Mouse (Mus musculus): Measurements from ENCODE around the gene Prss56.
A peak's percentile ranks its signal among the peaks of the same experiment; 100 is the strongest.

The Prss56 gene

DNA sequence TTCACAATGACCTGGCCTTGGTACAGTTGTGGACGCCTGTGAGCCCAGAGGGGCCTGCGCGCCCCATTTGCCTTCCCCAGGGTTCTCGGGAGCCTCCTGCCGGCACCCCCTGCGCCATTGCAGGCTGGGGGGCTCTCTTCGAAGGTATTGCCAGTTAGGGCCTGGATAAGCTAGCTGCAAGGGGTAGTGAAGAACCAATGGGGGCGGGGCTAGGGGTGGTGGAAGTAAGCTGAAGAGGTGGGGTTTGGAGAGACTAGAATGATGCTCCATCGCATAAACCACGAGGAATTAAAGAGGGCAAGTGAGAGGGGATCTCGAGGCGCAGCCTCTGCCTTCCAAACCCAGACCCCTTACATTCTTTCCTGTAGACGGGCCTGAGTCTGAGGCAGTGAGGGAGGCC, 2.4 kb downstream of the Prss56 start:
- no peak for DNase-seq

DNA sequence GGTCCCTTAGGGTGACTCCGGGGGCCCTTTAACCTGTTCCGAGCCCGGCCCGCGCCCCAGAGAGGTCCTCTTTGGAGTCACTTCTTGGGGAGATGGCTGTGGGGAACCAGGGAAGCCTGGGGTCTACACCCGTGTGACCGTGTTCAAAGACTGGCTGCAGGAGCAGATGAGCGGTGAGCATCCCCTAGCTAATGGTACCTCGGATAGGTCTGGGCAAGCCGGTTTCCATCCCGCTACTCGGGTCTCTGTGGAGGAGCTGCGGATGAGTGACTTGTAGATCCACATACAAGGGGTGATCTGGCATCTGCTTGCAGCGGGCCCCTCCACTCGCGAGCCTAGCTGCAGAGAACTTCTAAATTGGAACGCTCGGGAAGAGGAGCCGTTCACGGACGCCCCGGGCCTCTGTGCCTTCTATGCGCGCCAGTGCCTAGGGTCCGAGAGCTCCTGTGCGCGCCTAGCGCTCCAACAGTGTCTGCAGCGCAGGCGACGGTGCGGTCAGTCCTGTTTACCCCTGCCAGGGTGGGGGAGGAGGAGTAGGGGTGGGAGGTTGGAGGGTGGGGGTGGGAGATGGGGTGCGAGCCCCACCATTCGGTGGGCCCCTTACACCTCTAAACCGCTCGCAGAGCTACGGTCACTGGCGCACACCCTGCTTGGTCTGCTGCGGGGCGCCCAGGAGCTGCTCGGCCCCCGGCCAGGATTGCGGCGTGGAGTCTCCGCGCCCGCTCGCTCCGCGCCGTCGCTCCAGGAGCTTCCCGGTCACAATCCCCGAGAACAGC, 3.3 kb downstream of the Prss56 start:
- DNase-seq: no peak

DNA sequence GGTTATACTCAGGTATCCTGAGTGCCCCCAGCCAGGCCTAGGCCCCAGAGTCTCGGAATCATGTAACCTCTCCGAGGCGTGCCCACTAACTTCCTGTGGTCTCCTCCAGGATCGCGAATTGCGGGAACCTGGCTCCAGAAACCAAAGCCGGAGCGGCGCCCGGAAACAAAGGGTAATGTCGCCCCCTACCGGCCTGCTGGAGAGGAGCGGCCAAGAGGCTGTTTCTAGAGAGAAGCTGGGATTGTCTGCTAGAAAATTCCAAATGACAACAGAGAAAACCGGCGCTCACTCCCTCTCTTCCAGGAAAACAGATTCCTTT, 3.9 kb downstream of the Prss56 start:
- DNase-seq: peak; percentile 34

DNA sequence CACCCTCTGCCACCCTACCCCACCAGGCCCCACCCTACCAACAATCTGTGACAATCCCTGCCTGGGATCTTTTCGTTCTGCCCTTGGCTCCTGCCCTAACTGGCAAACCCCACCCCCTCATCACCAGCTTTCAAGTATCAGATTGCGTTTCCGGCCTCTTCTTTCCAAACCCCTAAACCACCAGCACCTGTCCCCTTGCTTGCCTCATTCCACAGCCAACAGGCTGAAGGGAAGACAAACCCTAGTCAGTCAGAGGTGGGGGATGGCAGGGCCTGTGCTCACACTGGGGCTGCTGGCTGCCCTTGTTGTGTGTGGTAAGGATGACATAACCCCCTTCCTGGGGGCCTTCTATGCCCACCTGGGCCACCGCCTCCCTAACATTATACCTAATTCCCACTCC, 7.3 kb downstream of the Prss56 start, which contains the start of gene Chrnd:
Gene Chrnd (plus strand): TSS at position 179 of the 400 bp plus-strand sequence.
- no peak for DNase-seq

DNA sequence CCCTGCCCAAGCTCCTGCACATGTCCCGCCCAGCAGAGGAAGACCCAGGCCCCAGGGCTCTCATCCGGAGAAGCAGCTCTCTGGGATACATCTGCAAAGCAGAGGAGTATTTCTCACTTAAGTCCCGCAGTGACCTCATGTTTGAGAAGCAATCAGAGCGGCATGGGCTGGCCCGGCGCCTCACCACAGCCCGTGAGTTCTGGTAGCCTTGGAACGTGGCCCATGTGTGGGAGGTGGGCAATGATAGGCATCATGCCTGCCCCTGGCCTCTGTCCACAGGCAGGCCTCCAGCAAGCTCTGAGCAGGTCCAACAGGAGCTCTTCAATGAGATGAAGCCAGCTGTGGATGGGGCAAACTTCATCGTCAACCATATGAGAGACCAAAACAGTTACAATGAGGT, 14.2 kb downstream of the Prss56 start:
- no peak for DNase-seq

DNA sequence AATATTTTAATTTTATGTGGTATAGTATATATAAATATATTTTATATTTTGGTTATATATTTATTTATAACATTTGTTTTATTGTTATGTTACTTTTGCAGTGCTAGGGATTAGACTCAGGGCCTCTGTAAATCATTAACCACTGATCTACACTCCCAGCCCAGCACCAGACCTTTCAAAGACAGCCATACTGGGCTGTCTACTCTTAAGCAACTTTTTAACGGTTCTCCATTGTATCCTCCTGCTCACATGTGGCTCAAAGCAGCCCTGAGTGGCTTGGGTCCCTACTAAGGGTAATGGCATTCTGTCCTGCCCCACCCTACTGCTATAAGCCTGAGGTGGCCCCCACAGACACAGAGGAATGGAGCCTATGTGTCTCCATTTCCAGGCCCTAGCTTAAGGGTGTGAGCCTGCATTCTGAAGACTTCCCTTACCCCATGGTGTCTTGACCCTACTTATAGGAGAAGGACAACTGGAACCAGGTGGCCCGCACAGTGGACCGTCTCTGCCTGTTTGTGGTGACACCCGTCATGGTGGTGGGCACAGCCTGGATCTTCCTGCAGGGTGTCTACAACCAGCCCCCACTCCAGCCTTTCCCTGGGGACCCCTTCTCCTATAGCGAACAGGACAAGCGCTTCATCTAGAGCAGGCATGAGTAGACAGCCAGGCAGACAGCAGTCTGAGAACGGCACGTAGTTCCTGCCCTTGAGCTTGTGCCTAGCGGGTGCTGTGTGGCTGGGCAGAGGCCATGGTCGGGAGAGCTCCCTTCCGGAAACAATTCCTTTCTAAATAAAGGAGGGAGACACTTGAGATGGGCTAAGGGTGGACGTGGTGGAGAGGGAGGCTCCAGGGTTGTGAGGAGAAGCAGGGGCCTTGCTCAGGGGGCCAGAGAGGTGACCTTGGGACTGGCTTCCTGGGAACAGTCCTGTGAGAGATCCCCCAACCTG, 15.3 kb downstream of the Prss56 start:
- no peak for DNase-seq

DNA sequence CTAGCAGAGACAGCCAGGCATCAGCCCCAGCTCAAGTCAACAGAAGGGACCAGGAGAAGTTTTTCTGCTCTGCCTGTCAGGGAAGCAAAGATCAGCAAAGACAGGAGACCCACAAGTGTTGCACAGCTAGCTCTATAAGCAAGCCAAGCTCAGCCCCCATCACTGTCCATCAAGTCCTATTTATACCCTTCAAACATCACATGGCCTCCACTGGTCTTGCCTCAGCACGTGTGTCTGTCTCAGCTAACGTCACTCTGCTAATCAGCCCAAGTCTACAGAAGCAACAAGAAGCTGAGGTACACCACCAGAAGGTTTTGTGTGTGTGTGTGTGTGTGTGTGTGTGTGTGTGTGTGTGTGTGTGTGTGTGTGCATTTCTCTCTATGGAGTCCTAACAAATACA, 17.7 kb downstream of the Prss56 start:
- no peak for DNase-seq

DNA sequence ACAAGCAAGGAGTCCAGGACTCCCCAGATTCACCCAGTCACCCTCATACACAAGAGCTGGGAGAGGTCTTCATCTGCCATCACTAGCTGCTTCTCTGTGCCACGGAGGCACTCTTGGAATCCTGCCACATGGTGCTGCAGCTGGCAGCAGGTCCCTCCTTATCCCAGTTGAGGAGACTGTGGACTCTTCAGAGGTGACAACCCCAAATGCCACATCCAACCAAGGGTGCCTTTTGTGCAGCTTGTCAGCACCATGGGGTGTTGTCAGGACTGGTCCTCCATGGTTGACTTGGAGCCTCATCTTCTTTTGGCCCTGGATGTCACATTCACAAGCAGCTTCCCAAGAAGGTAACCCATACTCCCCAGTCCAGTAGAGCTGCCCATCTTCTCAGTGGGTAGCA, 18.7 kb downstream of the Prss56 start:
- DNase-seq: no peak

DNA sequence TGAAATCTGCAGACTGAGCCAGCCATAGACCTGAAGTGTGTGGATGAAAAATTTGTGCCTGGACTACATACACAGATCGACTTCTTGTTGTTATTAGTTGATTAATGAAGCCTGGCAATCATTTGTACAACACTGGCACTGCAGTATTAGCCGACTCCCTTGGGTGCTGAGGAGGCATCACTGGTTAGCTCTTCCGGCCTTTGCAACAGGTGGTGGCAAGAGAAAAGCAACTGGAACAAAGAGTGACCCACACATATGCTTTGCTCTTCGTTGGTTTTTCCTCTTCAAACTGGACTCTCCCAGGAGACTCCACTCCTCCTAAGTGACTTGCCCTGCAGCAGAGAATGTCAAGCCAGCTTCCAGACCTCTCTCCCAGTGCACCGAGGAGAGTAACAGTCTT, 20.7 kb downstream of the Prss56 start:
- no peak for DNase-seq

DNA sequence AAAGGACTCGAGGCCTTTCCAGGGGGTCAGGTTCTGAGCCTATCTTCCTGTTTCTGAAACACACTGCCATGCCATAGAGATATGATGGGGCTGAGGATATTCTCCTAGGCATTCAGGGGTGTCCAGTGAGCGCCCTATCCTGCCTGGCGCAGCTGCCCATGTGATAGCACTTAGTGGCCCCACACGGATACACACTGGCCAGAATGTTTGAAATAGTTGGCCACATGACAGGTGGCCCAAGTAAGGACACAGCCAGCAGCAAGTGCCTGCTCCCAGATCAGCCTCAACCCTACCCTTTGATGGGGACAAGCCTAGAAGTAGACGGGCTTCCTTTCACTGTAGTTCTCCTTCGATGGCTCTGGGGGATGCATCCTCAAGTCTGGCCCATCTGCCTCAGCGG, 21.4 kb downstream of the Prss56 start, which contains the start of gene Chrng:
Gene Chrng (plus strand): TSS at position 193 of the 400 bp plus-strand sequence.
- no peak for DNase-seq

DNA sequence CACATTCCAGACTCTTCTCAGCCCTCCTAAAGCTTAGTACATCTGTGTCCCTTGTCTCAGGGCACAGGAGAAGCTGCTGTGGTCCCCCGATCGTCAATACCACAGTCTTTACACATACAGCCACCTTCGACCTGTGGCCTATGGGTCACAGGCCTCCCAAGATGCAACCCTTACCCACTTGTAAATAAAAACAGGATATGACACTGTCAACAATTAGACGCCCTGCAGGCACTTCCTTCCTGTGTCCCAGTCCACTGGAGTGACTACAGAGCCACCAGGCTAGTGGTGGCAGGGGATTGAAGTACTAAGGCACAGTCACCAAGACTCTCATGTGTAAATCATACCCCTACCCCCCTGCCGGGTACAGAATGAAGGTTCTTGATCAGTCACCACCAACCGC, 21.9 kb downstream of the Prss56 start:
- DNase-seq: no peak

DNA sequence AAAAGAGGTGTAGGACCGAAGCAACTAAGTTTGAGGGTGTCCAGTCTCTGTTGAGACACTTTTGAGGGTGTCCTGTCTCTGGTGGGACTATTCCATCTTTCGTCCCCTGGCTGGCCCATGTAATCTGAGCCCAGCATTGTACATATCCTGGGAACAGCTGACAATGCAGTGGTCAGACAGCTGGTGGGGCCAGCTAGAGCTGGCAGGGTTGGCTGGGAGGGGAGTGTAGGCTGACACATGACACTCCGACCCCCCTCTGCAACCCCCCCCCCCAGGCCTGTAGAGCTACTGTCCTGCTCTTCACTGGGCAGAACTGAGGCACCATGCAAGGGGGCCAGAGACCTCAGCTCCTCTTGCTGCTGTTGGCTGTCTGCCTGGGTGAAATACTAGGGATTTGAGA, 22.4 kb downstream of the Prss56 start:
- DNase-seq: no peak

DNA sequence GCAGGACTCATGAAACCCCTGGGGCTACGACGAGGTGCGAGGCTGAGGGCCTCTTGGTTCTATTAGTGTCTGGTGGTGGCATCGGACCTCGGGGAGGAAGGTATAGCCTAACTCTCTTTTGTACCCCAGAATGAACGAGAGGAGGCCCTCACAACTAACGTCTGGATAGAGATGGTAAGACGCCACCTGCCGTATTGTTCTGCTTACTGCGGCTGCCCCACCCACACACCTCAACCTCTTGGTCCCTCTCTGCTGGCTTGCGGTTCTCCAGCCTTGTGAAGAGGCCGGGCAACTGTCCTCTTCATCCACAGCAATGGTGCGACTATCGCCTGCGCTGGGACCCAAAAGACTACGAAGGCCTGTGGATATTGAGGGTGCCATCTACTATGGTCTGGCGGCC, 23.2 kb downstream of the Prss56 start:
- DNase-seq: no peak

DNA sequence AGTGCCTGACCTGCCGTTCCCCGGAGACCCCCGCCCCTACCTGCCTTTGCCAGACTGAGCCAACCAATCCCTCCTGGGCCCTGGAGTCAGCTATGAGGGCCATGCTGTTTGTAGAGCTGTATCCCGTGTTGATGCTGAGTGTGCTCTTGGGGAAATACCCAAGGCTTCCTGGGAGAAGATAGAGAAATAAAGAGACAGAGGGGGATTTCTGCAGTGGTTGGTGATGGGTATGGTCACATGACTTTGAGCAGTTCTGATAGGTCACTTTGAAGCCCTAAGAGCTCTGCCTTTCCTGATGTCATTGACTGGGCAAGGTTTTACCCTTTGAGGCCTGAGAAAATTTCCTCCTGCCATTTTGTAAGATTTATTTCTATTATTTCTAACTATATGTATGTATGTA, 28.3 kb downstream of the Prss56 start:
- no peak for DNase-seq

DNA sequence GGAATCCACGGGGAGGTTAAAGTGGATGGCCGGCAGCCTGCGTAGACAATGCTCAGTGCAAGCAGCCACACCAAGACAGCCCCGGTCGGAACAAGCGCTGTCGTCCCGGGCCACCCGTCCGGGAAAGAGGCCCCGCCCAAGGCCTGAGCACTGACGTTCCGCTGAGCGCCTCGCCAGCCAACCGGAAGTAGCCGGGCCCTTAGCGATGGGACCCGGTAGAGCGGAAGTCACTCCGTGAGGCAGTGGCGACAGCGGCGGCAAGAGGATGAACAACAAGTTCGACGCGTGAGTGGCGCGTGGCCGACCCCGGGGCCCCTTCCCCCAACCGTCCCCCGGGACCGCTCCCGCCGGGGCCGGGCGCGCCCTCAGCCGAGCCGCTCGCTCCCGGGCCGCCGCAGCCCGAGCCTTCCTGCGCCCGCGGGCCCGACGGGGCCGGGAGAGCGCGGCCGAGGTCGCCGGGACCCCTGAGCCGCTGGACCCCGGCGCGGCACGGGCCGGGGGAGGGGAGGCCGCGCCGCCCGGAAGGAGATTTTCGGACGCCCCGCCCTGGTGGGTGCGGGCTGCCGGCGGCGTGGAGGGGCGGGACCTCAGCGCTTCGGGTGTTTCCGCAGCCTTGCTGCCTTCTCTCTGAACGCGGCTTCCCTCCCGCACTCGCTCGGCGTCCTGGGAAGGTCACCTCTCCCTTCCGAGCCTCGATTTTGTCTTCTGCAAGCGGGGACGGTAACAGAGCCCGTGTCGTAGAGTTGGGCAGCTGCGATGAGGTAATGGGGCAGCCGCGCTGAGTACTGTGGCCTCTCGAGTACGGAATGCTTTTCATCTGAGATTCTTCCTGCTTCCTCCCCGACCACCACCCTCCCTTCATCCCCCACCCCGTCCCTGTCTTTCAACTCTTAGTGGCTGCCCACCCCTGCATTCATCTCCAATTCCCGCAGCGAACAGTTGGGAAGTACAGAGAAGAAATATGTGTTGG, 30.9 kb downstream of the Prss56 start, which contains the start of gene Eif4e2:
Gene Eif4e2 (plus strand): TSS at position 180 of the 970 bp plus-strand sequence.
- DNase-seq: peak; percentile 94

DNA sequence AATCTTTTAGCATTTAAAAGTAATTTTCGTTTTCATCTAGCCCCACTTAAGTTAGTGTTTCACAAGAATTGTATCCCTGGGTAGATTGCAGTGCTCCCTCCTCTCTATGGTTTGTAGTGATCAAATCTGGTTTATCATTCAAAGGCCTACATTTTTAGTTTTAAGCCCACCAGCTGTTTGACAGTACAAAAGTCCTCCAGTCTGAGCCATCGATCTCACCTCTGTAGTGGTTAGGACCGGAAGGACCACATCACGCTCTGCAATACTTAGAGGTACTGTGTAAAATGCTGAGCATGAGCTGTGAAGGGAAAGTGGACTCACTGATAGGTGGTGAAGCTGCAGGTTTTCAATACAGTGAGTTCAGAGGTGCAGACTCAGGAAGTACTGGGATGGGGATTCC, 31.6 kb downstream of the Prss56 start:
- DNase-seq: no peak

DNA sequence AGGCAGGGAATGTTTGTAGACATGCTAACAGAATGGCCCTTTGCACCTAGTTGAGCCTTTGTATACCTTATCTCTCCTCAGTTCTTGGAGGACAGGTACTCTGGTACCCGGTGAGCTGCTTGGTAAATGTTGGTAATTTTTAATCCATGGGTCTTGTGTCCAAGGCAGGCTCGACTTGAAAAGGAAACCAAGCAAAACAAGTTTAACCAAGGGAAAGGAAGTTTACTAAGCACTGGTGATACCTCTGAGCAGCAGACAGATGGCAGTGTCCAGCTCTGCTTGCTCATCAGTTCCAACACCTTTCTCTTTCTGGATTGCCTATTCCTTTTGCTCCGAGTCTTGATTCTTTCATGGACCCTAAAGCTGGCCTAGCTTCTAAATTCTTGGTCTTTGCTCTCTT, 34.8 kb downstream of the Prss56 start:
- DNase-seq: no peak

DNA sequence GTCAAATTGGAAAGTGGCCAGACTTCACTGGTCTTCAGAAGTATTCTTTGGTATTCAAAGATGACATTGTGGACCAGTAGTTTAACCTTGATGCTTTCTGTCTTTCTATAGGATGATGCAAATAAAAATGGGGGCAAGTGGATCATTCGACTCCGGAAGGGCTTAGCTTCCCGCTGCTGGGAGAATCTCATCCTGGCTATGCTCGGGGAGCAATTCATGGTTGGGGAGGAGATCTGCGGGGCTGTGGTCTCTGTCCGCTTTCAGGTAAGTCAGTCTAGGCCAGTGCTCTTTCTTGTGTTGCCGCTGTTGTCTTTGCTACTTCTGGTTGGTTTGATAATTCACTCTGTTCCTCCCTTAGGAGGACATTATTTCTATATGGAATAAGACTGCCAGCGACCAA, 42.6 kb downstream of the Prss56 start:
- no peak for DNase-seq

DNA sequence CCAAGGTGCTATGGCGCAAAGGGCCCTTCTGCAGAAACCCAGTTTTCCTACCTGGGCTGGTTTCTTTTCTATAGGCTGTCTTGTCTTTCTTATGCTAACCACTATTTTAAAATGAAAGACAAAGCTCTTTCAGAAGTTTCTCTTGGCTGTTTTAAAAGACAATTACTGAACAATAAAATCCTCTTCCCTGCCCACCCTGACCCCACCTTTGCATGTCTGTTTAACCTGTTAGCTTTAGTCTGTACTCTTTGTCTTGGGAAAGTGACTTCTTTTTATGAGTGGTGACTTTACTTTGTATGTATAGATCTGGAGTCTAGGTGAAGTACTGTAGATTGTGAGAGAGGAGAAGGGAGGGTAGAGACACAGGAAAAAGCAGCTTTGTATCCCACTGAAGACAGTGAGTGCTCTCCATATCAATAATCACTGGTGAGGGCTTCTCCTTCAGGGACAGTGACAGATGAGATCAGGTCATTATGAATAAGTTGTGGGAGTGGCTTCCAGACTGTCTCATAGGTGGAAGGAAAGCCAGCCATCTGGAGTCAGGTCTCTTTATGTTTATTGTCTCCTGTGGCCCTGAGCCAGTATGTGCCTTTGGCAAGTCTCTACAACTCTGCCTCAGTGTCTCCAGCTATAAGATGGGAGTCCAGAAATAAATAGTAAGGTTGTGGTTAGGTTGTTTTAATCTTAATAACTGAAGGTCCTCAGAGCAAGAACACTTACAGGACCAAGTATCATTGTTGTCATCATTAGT, 43.5 kb downstream of the Prss56 start:
- DNase-seq: no peak

DNA sequence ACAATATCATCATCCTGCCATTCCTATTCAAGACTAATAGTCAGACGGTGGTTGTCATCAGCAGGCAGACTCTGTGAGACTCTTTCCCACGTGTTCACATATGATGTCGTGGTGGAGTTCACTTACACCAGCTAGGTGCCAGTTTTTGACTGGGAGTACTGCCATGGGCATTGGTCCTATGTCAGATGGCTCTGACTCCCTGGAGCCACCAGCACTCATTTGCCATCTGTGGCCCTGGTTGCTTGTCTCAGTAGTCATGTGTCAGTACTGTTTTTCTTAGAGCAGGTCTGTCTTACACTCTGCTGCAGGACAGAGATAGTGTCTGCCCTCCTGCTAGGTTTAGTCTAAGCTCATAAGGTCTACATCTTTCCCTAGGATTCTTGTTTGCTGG, 44.0 kb downstream of the Prss56 start:
- no peak for DNase-seq

DNA sequence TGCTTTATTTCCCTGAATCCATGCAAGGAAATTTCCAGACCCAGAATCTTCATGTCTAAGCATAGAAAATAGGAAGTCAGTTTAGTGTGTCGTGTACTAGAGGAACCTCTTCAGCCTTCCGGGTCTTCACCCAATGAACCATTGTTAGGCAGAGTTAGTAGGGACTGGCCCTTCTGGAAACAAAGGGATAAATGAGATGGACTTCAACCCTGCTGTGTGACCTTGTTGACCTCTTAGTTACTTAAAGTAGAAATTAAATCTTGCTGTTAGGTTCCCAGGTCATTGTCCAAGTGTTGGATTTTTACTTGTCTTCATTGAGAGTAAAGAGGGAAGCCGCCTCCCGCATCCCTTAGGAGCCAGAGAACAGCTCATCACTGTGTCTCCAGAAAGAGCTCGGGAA, 47.5 kb downstream of the Prss56 start:
- no peak for DNase-seq

DNA sequence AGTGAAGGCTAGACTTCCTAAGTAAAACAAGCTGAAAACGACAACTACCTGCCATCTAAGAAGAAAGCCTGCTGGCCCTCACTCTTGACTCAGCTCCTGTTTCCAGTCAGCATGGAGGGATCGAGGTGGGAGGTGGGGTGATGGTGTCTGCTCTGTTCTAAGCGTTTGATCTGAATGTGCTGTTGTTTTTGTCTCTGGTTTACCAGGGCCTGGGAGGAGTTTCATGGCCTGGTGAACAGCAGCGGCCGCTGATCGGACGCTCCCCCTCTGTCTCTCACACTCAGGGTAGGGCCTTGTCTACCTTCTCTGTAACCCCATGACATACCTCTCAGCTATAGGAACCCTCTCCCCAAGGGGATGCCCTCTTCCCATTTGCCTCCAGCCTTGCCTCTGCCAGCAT, 49.1 kb downstream of the Prss56 start:
- DNase-seq: no peak
